Mouse (Mus musculus): ENCODE results near the gene Foxo4.

- no peak for TF ChIP-seq CTCF (IDR thresholded peaks at IDR 0.05; ENCODE audit: control insufficient read depth, insufficient read depth, low read length)
- no peak for TF ChIP-seq POLR2A (IDR thresholded peaks at IDR 0.05; ENCODE audit: borderline replicate concordance, control insufficient read depth, low read depth, low read length)
These were observed 12.3 kb downstream of the Foxo4 start for GRCm38 (mm10) chrX:101266631-101267030.
